Mouse (Mus musculus): ENCODE data around the gene Fancl. TPM values are rescaled to one million over a fixed set of nuclear protein-coding genes. Genes with fewer than 3 reads are reported as not detected.

Fancl gene
- polyA plus RNA-seq, 1 experiment = 2.7 TPM

DNA sequence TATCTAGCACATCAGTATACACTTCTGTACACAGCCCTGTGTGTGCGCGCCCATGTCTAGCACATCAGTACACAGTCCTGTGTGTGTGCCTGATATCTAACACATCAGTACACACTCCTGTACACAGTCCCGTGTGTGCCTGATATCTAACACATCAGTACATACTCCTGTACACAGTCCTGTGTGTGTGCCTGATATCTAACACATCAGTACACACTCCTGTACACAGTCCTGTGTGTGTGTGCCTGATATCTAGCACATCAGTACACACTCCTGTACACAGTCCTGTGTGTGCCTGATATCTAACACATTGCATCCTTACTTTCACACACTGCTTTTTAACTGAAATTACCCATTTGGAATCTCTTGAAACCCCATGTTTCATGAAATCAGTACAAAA, 27.0 kb downstream of the Fancl start:
- no peak for DNase-seq
- WGBS = 94% methylated on average over 3 of the region's 3 CpGs
- TF ChIP-seq CTCF (IDR thresholded peaks at IDR 0.05; ENCODE audit: insufficient read depth, low read length) (no peak), POLR2A (IDR thresholded peaks at IDR 0.05; ENCODE audit: borderline replicate concordance, extremely low read depth, low read depth, low read length) (no peak)
- Histone ChIP-seq H3K4me3 (replicated peaks; ENCODE audit: extremely low read depth, low read depth, low read length) (no peak overlapping the region), H3K4me1 (ENCODE audit: control insufficient read depth, insufficient read depth, low read length) (no peaks in the 10 kb centered on the region)

DNA sequence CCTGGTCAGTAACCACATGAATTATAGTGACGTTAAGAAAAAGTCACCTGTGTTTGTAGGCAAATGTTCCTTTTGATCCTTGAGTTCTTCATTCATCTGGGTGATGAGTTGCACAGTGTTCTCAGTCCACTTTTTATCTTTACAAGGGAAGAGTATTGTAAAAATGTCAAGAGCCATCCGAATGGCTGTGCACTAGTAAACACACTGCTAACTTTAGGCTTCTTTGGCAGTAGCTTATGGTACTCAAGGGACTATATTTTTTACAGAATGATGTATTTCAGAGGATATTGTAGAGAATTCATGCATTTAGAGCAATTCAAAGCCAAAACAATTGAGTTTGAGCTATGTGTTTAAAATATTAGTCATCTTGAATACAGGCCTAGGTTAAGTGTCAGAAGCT, 35.5 kb downstream of the Fancl start:
- no peaks in the 10 kb centered on the region for H3K4me1 ChIP-seq (ENCODE audit: control insufficient read depth, insufficient read depth, low read length)
- H3K4me3 ChIP-seq (replicated peaks; ENCODE audit: extremely low read depth, low read depth, low read length) = no peak overlapping the region
- no peak for DNase-seq
- 83% methylated on average over 2 of the region's 2 CpGs for WGBS
- TF ChIP-seq POLR2A (IDR thresholded peaks at IDR 0.05; ENCODE audit: borderline replicate concordance, extremely low read depth, low read depth, low read length) = no peak

- no peak for TF ChIP-seq CTCF (IDR thresholded peaks at IDR 0.05; ENCODE audit: insufficient read depth, low read length)
- no peak for TF ChIP-seq POLR2A (IDR thresholded peaks at IDR 0.05; ENCODE audit: borderline replicate concordance, extremely low read depth, low read depth, low read length)
- no peaks in the 10 kb centered on the region for H3K4me1 ChIP-seq (ENCODE audit: control insufficient read depth, insufficient read depth, low read length)
- DNase-seq = no peak
Observed at GRCm38 (mm10) chr11:26434229-26434628, 48.3 kb downstream of the Fancl start.

DNA sequence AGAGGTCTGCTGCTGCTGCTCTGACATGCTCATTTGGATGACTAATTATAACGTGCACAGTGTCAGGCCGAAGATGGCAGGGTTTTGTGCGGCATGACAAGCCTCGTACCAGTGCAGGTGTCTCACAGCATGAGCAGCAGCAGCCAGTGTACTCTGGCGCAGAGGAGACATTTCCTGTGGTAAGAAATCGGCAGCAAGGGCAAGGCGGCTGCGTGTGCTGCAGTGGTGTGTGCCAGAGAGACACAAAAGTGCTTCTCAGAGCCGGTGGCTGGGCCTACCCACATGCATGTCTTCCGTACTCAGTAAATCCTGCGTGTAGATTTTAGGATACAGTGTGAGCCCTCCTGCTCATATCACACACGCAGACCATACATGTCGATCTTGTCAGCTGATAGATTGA, 51.9 kb downstream of the Fancl start:
- no peak for DNase-seq
- TF ChIP-seq CTCF (IDR thresholded peaks at IDR 0.05; ENCODE audit: insufficient read depth, low read length) (no peak), POLR2A (IDR thresholded peaks at IDR 0.05; ENCODE audit: borderline replicate concordance, extremely low read depth, low read depth, low read length) (no peak)
- no peaks in the 10 kb centered on the region for H3K4me1 ChIP-seq (ENCODE audit: control insufficient read depth, insufficient read depth, low read length)
- H3K4me3 ChIP-seq (replicated peaks; ENCODE audit: extremely low read depth, low read depth, low read length) = no peak overlapping the region
- 81% methylated on average over 13 of the region's 13 CpGs for WGBS

More at GRCm38 (mm10) chr11:26434229-26434628, 48.3 kb downstream of the Fancl start:
- H3K4me3 ChIP-seq (replicated peaks; ENCODE audit: extremely low read depth, low read depth, low read length) = no peak overlapping the region

GRCm38 (mm10) chr11:26441121-26441520, 55.2 kb downstream of the Fancl start:
- no peak for DNase-seq
- no peaks in the 10 kb centered on the region for H3K4me1 ChIP-seq (ENCODE audit: control insufficient read depth, insufficient read depth, low read length)
- WGBS = 52% methylated on average over 1 of the region's 1 CpGs
- TF ChIP-seq CTCF (IDR thresholded peaks at IDR 0.05; ENCODE audit: insufficient read depth, low read length) (no peak), POLR2A (IDR thresholded peaks at IDR 0.05; ENCODE audit: borderline replicate concordance, extremely low read depth, low read depth, low read length) (no peak)
- H3K4me3 ChIP-seq (replicated peaks; ENCODE audit: extremely low read depth, low read depth, low read length) = no peak overlapping the region

GRCm38 (mm10) chr11:26444374-26444773, 58.4 kb downstream of the Fancl start:
- no peak for DNase-seq
- TF ChIP-seq POLR2A (IDR thresholded peaks at IDR 0.05; ENCODE audit: borderline replicate concordance, extremely low read depth, low read depth, low read length) (no peak), CTCF (IDR thresholded peaks at IDR 0.05; ENCODE audit: insufficient read depth, low read length) (no peak)
- Histone ChIP-seq H3K4me1 (ENCODE audit: control insufficient read depth, insufficient read depth, low read length) (no peaks in the 10 kb centered on the region), H3K4me3 (replicated peaks; ENCODE audit: extremely low read depth, low read depth, low read length) (no peak overlapping the region)

DNA sequence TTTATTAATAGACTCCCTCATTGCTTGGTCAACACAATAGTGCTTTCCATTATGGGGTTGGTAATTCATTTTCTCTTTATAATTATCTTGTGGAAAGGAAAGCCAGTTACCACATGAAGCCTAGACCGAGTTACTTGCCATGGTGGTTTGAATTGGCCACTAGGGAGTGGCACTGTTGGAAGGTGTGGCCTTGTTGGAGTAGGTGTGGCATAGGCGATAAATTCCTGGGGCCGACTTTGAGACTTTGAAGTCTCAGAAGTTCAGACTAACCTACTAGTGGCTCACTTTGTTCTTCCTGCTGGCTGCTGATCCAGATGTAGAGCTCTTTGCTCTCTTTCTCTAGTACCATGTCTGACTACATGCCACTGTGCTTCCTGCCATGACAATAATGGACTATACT, 63.9 kb downstream of the Fancl start:
- Histone ChIP-seq H3K4me3 (replicated peaks; ENCODE audit: extremely low read depth, low read depth, low read length) (no peak overlapping the region), H3K4me1 (ENCODE audit: control insufficient read depth, insufficient read depth, low read length) (no peaks in the 10 kb centered on the region)
- no peak for DNase-seq
- no peak for TF ChIP-seq CTCF (IDR thresholded peaks at IDR 0.05; ENCODE audit: insufficient read depth, low read length)
- TF ChIP-seq POLR2A (IDR thresholded peaks at IDR 0.05; ENCODE audit: borderline replicate concordance, extremely low read depth, low read depth, low read length) = no peak
- WGBS = 84% methylated on average over 3 of the region's 3 CpGs

- Histone ChIP-seq H3K4me1 (ENCODE audit: control insufficient read depth, insufficient read depth, low read length) (no peaks in the 10 kb centered on the region), H3K4me3 (replicated peaks; ENCODE audit: extremely low read depth, low read depth, low read length) (no peak overlapping the region)
- TF ChIP-seq CTCF (IDR thresholded peaks at IDR 0.05; ENCODE audit: insufficient read depth, low read length) = no peak
- no peak for TF ChIP-seq POLR2A (IDR thresholded peaks at IDR 0.05; ENCODE audit: borderline replicate concordance, extremely low read depth, low read depth, low read length)
- DNase-seq = no peak
- 100% methylated on average over 1 of the region's 1 CpGs for WGBS
Observed at GRCm38 (mm10) chr11:26450636-26451035, 64.7 kb downstream of the Fancl start.

DNA sequence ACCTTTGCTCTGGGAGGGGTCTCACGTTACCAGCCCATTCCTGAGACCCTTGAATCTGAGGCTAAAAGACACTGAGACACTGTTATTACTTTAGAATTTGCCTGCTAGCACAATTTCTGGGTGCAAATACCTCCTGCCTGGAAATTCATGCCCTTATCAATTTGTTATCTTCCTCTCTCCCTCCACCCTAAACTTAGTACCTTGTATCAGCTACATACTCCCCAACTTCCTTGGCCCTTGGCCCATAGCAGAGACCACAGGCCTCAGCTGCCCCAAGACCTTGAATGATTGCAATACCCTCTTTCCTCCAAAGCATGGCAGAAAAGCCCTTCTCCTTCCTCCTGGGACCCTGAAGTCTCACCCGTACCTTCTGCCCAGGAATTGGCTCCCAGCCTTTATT, 65.3 kb downstream of the Fancl start:
- TF ChIP-seq POLR2A (IDR thresholded peaks at IDR 0.05; ENCODE audit: borderline replicate concordance, extremely low read depth, low read depth, low read length) = no peak
- TF ChIP-seq CTCF (IDR thresholded peaks at IDR 0.05; ENCODE audit: insufficient read depth, low read length) = no peak
- DNase-seq = no peak
- 87% methylated on average over 2 of the region's 2 CpGs for WGBS
- Histone ChIP-seq H3K4me1 (ENCODE audit: control insufficient read depth, insufficient read depth, low read length) (no peaks in the 10 kb centered on the region), H3K4me3 (replicated peaks; ENCODE audit: extremely low read depth, low read depth, low read length) (no peak overlapping the region)

- 81% methylated on average over 4 of the region's 4 CpGs for WGBS
- no peak for DNase-seq
- TF ChIP-seq POLR2A (IDR thresholded peaks at IDR 0.05; ENCODE audit: borderline replicate concordance, extremely low read depth, low read depth, low read length) (no peak), CTCF (IDR thresholded peaks at IDR 0.05; ENCODE audit: insufficient read depth, low read length) (no peak)
- Histone ChIP-seq H3K4me3 (replicated peaks; ENCODE audit: extremely low read depth, low read depth, low read length) (no peak overlapping the region), H3K4me1 (ENCODE audit: control insufficient read depth, insufficient read depth, low read length) (no peaks in the 10 kb centered on the region)
Observed at GRCm38 (mm10) chr11:26452693-26453092, 66.8 kb downstream of the Fancl start.

DNA sequence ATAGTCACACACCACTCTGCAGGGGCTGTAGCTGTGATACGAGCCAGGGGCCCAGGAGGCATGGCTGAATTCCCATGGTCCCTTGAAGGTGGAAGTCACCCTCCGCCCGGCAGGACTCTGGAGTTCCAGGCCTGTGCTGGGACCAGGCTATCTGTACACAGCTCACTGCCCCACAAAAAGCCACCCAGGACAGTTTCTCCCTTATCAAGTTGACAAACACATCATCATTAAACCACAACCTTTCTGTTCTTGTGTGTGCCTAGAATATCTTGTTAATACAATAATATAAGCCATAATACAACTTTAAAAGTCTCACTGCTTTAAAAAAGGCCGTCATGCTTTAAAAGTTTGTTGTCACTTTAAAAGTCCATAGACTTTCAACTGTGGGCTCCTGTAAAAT, 68.1 kb downstream of the Fancl start:
- Histone ChIP-seq H3K4me1 (ENCODE audit: control insufficient read depth, insufficient read depth, low read length) (no peaks in the 10 kb centered on the region), H3K4me3 (replicated peaks; ENCODE audit: extremely low read depth, low read depth, low read length) (no peak overlapping the region)
- DNase-seq = no peak
- WGBS = 88% methylated on average over 4 of the region's 4 CpGs
- TF ChIP-seq CTCF (IDR thresholded peaks at IDR 0.05; ENCODE audit: insufficient read depth, low read length) (no peak), POLR2A (IDR thresholded peaks at IDR 0.05; ENCODE audit: borderline replicate concordance, extremely low read depth, low read depth, low read length) (no peak)
